Mouse (Mus musculus): ENCODE data around the gene Rbms3.

Gene Rbms3

DNA sequence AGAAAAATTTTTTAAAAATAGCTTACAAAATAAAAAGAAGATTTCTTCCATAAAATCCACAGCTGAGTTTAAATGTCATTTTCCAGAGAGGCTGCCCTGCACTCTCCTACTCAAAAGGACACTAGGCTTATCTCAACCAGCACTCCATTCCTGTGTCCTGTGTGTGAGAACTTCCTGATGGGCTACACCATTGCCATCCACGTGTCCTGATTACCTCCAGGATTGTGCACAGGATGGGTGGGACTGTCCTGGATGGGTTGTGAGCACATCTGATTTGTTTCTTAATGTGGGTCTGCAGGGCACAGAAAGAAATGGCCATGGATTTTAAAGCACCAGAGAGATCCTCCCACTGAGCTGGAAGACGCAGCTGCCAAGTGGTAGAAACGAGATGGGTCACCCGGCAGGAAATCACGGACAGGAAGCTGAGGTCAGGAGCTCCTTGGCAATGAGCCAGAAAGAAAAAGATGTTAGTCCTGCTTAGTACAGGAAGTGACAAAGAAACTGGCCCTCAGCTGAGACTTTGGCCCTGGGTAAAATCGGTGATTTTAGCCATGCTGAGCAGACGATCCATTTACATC is 256.5 kb downstream of the Rbms3 start:
- DNase-seq (ENCODE audit: low spot score): peak; percentile 59

DNA sequence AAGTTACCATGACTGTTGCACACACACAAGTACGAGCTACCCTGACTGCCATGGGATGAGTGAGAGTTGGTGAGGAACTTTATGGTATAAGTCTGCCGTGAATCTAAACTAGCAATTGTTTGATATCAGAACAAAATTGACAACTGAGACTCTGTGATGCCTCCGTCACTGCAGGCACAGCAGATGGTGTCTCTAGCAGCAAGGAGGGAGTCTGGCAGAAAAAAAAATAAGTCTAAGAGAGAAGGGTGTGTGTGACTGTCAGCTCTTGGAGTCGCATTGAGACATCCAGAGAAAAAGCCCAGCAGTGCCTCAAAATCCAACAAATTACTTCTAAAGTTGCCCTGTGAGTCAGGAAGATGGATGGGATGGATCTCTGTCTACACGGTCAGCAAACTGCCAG is 257.7 kb downstream of the Rbms3 start:
- no peak for DNase-seq (ENCODE audit: low spot score)

DNA sequence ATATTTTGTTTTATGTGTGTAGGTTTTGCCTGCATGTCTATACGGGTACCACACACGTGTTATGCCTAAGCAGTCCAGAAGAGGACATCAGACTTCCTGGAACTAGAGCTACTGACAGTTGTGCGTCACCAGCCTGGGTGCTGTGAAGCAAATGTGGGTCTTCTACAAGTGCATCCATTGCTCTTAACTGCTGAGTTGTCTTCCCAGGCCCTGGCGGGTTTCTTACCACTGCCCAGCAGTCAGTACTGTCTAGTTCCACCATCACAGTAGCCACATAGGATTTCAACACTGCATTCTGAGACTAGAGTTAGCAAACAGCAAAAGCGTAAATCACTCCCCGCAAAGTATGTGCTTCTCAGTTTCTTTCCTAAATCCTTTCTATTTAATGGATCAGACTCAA is 259.6 kb downstream of the Rbms3 start:
- DNase-seq (ENCODE audit: low spot score): no peak

DNA sequence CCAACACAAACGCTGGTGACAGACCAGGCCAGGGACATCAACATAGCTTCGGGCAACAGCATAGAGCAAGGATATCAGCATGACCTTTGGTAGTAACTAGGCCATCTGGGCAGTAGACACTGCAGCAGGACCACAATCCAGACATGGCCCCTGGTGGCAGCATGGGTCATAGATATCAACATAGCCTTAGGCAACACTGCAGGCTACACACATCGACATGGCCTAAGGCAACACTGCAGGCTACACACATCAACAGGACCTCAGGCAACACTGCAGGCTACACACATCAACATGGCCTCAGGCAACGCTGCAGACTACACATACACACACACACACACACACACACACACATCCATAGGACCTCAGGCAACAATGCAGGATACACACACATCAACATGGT is 261.7 kb downstream of the Rbms3 start:
- no peak for DNase-seq (ENCODE audit: low spot score)

DNA sequence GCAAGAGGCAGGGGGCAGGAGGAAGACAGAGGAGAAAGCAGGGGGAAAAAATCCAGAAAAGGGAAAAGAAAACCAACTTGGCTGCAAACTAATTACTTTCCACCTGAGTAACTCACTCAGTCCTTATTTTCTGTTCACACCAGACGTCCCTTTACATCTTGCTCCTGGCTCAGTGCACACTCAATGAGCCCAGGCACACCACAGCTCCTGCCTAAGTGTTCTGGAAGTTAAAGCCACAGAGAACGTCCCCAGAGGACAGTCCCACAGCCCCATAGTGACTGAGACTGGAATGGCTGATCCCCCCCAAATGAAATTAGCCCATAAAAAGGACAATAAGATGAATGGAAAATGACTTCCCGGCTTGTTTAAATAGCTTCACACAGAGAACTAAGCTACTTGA is 265.1 kb downstream of the Rbms3 start:
- DNase-seq (ENCODE audit: low spot score): no peak

DNA sequence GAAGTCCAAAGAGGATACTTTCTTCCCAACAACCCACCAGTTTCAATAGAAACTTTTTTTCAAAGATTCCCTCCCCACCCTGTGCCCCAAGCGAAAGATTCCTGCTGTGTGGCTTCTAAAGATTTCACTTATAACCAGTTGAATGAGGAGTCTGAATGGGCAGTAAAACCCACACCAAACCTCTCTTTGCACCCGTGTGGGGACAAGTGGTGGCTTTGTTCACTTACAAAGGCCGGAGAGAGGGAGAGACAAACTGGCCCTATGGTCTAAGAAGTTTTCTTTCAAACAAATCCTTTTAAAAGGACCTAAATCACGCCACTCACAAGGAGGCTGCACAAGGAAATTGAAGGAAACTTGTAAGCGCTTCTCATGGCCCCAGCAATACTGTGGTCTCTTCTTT is 268.3 kb downstream of the Rbms3 start:
- peak; percentile 55 for DNase-seq (ENCODE audit: low spot score)

DNA sequence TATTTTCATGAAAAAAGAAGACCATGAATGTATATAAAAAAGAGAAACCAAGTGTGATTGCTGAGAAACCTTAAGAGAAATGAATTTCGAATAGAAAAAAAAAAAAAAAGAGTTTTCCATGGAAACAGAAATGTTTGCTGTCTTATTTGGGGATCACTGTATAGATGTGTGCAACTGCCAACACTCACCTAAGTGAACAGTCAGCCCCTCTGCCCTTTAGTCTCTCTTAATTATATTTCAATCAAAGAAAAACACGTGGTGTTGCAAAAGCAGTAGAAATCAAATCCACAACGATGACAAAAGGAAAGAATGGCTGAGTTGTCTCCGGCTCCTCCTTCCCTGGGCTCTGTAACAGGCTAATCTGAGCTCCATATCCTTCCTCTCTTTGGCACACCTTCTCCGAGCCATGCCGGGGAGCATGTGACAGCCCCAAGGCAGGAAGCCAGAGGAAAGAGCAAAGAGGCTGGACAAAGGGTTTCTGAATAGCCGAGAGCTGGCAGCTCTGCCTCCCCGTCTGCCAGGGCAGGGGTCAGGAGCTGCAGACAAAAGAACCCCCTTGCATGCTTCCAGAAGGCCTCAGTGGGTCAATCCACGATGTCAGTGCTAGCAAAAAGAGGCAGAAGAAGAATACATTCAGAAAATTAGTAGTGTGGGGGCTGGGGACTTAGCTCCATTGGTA is 272.8 kb downstream of the Rbms3 start:
- DNase-seq (ENCODE audit: low spot score): peak; percentile 86

DNA sequence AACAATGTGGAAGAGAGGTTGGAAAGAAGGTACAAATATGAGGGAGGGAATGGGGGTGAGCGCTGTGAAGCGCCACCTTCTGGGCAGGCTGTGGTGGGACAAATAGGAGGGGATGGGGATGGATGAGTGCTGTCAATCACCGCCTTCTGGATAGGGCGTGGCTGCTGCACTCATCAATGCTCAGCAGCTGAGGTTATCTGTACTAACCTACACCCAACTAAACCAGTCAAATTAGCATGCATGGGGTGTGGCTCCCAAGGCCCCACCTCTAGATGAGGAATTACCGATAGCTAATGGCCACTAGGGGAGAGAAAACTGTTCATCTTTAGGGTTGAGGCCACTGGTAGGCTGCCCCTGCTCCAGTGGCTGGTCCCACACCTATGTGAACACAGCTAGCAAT is 274.2 kb downstream of the Rbms3 start:
- DNase-seq (ENCODE audit: low spot score): no peak

DNA sequence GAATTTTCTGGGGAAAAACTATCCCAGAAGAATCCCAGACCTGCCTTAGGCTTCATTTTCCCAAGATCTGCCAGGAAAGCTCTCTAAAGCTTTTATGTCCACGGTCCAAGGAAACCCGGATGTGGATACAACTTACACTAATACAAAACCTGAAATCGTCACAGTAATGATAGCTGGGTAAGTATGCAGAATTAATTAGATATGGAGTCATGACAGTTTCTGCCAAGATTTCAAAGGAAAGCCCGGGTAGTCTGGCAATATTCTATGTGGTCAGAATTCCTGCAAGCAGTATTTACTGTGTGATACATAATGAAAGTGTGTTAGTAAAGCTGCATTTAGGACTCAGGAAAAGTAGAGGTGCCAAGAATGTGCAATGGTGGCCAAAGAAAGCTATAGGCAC is 287.4 kb downstream of the Rbms3 start:
- DNase-seq (ENCODE audit: low spot score): no peak

DNA sequence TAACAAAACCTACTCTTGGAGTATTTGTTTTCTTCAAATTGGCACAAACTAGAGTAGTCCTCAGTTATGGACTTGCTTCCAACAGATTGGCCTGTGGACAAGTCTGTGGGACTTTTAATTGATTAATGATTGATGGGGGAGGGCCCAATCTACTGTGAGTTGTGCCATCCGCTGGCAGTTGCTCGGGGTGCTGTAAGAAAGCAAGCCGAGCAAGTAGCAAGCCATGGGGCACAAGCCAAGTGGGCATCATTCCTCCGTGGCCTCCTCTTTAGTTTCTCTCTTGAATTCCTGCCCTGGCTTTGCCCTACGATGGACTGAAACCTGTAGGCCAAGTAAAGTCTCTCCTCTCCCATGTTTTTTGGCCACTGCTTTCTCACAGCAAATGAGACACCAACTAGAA is 299.0 kb downstream of the Rbms3 start:
- no peak for DNase-seq (ENCODE audit: low spot score)

DNA sequence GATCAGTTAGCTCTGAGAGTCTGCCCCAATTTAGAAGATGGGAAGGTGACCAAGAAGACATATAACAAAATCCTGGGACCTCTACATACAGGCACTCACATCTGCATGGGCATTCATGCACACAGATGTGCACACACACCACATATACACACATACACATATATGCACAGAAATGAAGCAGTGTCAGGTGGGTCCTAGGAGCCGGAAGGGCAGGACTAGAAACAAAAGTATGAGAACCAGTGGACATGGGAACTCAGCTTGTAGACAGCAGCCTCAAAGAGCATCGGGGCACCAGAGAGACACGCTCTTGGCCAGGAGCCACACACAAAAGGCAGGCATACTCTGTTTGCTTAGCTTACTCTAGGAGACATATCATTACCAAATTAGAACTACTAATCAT is 310.4 kb downstream of the Rbms3 start:
- no peak for DNase-seq (ENCODE audit: low spot score)

DNA sequence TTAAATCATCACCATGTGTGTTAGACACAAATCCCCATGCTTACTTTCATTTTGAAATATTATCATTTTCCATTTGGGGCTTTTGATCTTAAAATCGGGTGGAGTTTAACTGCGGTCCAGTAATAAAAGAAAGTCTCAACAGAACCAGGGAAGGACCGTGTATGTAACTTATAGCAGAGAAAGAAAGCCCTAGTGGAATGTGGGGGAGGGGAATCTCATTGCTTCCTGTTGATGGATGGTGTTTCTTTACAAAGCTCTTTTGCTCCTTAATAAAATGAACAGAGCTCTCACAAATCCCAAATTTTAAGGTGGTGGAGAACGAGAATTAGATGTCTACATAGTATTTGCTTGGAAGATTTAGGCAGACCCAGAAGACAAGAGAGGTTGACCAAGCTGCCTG is 311.3 kb downstream of the Rbms3 start:
- peak; percentile 25 for DNase-seq (ENCODE audit: low spot score)

DNA sequence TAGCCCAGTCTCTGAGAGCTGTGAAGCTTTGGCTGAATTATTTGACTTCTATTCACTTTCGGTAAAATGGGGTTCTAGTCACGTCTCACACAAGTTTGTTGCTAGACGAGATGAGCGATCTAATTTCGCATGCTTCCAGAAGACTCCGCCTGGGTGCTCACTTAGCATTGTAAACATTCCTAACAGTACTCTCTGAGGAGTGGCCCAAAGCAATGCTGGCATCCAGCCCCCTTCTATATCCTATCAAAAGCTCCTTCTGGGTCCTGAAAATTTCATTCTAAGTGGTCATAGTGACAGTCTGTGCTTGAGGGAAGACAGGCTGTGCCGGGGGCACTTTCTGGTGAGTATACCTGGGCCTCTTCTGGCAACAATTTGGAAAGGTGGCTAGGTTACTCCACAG is 312.5 kb downstream of the Rbms3 start:
- DNase-seq (ENCODE audit: low spot score): no peak

DNA sequence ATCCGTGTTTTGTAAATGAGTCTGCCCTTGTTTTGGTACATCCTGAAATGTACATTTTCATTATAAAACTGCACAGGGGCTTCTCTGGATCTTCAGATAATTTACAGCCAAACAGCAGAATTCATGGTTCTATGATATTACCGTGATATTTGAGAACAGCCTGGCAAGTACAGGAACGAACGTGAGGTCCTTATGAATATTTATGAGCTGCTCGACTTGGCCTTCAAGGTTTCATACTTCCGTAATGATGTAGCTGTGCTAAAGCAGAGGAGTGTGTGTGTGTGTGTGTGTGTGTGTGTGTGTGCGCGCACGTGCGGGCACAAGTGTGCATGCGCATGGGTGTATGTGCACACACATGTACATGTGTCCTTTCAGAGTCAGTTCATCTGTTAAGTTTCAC is 316.1 kb downstream of the Rbms3 start:
- DNase-seq (ENCODE audit: low spot score): no peak

DNA sequence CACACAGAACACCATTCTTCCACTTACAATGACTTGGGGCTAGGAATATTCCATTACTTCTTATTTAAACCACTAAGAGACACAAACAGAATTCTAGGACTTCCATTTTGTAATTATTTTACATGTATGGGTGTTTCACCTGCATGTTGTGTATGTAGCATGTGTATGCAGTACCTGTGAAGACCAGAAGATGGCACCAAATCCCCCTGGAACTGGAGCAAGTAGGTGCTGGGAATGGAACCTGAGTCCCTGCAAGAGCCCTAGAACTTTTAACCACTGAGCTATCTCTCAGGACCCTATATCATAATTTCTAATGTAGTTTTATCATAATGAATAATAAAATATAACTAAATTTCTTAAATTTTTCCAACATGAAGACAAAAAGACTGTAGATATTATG is 319.9 kb downstream of the Rbms3 start:
- no peak for DNase-seq (ENCODE audit: low spot score)

DNA sequence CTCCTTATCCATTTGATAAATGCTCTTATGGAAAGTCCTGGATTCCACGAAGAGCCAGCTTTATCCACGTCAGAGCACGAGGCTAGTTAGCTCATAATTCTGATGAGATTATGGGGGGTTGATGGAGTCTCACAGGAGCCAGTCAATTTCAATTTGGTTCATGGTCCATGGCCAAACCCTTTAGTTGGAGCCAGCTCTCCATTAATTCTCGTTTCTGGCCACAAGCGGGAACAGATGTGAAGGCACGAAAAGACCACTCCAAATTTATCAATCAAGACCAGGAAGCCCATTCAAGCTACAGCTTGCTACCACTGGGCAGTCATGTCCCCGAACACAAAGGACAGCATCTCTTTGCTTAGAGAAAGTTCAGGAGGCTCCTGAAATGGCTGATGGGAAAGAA is 330.7 kb downstream of the Rbms3 start:
- no peak for DNase-seq (ENCODE audit: low spot score)

DNA sequence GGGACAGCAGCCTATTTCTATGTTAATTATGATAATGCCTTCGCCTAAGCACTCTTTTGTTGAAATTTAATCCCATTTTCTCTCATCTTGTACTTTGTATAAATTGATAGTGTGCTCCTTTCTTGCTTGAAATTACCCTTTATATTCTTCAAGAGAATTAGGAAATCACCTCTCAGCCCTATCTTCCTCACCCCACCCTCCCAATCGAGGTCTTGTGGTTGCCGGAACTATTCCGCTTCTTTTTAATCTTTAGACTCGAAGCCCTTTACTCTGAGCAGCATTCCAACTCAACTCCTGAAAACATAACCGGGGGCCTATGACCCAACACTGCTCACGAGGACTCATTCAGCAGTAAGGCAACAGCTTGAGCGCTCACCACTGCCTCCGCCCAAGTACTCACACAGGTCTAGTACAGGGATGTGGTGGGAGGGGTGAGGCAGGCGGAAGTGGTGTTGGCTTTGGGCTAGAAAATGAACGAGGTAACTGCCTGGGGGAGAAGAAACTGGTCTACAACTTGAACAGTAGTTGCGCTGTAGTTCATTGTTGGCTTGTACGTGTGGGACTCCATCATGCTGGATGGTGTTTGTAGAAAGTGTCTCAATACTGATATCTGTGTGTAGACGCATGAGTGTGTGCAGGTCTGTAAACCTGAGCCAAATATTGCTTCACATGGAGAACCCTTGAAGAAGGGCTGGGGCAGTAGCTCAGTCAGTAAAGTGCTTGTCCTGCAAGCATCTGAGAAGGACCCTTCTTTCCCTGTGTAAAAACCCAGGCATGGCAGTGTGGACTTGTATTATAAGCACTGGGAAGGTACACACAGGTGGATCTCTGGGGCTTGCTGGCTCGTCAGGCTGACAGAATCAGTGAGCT is 331.8 kb downstream of the Rbms3 start:
- DNase-seq (ENCODE audit: low spot score): no peak

DNA sequence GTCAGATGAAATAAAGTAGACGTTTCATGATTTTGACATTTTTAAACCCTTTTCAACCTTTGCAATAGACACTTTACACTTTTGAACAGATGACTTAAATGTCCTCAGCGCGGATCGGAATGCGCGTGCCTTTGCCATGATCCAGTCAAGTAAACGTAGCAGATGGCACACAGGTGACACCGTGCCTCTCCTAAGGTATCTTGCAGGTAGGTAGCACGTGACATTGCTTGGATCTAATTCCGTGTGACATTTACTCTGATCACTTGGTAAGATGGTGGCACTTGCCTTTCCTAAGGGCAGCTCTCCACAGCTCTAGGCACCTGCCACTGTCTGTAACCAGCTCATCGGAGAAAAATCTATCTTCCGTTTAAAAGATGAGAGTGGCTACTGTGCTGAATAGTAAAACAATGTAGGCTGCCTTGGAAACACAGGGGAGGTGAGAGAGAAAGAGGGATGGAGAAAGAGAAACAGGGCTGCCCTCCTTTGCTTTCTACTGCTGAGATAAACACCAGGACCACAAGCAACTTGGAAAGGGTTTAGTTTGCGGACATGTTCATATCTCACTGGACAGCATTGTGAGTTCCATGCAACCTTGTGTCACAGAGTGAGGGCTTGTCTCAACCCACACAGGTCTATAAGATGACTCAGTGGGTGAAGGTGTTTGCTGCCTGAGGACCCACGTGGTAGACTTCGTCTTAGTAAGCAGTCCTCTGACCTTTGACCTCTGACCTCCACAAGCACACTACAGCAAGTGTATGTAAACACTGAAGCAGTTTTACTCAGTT is 338.5 kb downstream of the Rbms3 start:
- DNase-seq (ENCODE audit: low spot score): peak; percentile 21

DNA sequence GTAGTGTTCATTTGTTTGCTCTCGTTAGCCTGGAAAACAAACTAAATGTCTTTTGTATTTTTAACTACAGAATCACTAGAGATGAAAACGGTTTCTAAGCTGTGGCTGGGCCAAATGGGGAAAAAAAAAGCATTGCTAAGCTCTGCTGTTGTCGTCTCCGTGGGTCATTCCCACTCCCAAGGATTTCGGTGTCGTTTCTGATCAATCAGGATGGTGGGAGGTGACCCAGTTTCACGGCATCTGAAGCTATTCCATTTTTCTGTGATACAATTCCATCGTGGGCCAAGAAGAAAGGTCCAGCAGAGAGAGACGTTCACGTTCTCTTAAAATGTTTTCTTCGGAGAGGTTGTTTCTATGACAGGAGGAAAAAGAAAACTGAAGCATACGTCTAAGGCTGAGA is 354.9 kb downstream of the Rbms3 start:
- DNase-seq (ENCODE audit: low spot score): no peak

DNA sequence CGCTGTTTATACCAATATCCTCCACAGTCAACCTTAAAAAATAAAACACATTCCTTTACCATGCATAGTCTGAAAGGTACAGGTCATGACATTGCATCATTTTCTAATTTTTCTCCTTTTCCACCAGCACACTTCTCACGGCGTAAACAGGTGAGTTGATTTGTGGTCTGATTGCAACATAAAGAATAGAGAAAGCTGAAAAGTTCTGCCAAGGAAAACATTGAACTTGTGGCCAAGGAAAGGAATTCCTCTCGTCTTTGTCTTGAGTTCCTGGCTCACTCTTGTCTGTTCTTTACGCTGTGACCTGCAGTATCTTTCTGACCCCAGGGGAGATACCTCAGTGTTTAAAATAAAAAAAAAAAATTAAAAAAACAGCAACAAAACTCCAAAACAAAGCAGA is 370.1 kb downstream of the Rbms3 start:
- DNase-seq (ENCODE audit: low spot score): no peak

DNA sequence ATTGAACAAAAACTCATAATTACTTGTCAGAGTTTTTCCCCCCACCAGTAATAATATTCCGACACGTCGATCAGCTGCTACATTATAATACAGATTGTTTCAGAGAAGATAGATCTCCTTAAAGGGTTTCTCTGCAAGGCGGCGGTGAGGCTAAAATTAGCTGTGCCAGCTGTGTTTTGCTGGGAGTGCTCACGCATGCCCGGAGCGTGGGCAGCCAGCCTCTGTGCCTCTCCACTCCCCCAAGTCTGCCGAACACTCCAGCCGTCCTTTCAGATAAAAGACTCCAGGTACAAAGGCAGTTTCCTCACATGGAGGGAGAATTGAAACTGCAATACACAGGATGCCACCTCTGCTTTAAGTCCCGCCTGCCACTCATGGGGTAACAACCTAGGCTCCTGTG is 376.4 kb downstream of the Rbms3 start:
- peak; percentile 17 for DNase-seq (ENCODE audit: low spot score)

DNA sequence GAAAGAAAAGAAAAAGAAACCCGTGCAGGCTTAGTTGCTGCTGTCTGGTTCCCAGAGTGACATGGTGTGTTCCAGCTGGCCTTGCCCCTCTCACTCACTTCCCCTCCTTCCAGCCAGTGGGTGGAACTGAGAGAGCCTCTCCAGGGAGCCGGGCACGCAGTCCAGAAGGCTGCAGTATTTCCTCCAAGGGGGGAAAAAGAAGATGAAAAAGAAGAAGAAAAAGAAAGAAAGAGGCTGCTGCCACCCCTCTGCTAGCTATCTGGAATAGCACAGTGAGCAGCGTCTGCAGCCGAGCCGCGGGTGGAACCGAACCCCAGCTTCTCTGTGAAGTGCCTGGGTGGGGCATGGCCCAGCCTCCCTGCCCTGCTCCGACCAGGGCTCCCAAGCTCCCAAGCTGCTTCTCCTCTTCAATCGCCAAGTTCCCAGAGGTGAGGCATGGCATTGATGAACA is 377.3 kb downstream of the Rbms3 start:
- peak; percentile 66 for DNase-seq (ENCODE audit: low spot score)

Data from embryo, embryonic 10.5 days (tissue).